Mouse (Mus musculus): ENCODE measurements around the gene Gm20767. TPM values are rescaled to one million over a fixed set of nuclear protein-coding genes. Genes with fewer than 3 reads are reported as not detected.

The Gm20767 gene
- not detected for polyA plus RNA-seq (2017; shearing (Covaris generic))

GRCm38 (mm10) chr13:120139946-120140345 lies at the start of gene Gm20767:
TSS of gene Gm20767 (plus strand) at chr13:120140246.

GRCm38 (mm10) chr13:120172133-120172532 lies 32.1 kb downstream of the Gm20767 start, which contains the start of gene Gm21818:
TSS of gene Gm21818 (plus strand) at chr13:120172433.

Other genes starting within 250 kb of the Gm20767 start
- gene Tcstv1, start 245.5 kb upstream of the Gm20767 start, polyA plus RNA-seq (2017; shearing (Covaris generic)): not detected
- gene Gm21761, start 211.0 kb upstream of the Gm20767 start, polyA plus RNA-seq (2017; shearing (Covaris generic)): not detected
- gene B020031M17Rik, start 189.4 kb upstream of the Gm20767 start, polyA plus RNA-seq (2017; shearing (Covaris generic)): not detected
- not detected for gene Gm36079, start 113.2 kb upstream of the Gm20767 start, polyA plus RNA-seq (2017; shearing (Covaris generic))
- gene Gm21188, start 88.1 kb upstream of the Gm20767 start, polyA plus RNA-seq (2017; shearing (Covaris generic)): not detected
- not detected for gene Gm21818, start 32.2 kb downstream of the Gm20767 start, polyA plus RNA-seq (2017; shearing (Covaris generic))
- not detected for gene Gm21762, start 75.7 kb downstream of the Gm20767 start, polyA plus RNA-seq (2017; shearing (Covaris generic))
- not detected for gene Gm21731, start 98.9 kb downstream of the Gm20767 start, polyA plus RNA-seq (2017; shearing (Covaris generic))
- gene AF067061, start 122.9 kb downstream of the Gm20767 start, polyA plus RNA-seq (2017; shearing (Covaris generic)): not detected
- 9.0 TPM for gene BC147527, start 160.1 kb downstream of the Gm20767 start, polyA plus RNA-seq (2017; shearing (Covaris generic))
- gene Tcstv3, start 176.6 kb downstream of the Gm20767 start, polyA plus RNA-seq (2017; shearing (Covaris generic)): not detected